In genomic region chr7:109531501-109531900, GRCm38 (mm10) we compare ENCODE assay signal across 26 mouse cellular contexts. TPM values are rescaled to one million over a fixed set of nuclear protein-coding genes. Genes with fewer than 3 reads are reported as not detected.
DNase-seq lines count a peak whose midpoint lies in the region; ATAC-seq lines count a peak whose summit lies in the region.
"Had no signal": no experiment of that assay in that cellular context is flagged by ENCODE, and none has a peak within 500 bp of the region (broad histone marks: within the 10 kb centered on the region; RNA-seq: fewer than 3 reads in every experiment).

No protein-coding gene starts in this region.

- no peak for DNase-seq in heart, postnatal 36 days
- DNase-seq in lung, postnatal 14 days = no peak
- DNase-seq in adrenal gland, adult 2 months = no peak
- DNase-seq: adrenal gland, adult 8-10 months; B cell, adult 2 months; cerebellum, adult 18-20 months; cerebellum, postnatal 14 days; forebrain, postnatal 0 days; gastrocnemius, postnatal 36 days; kidney, adult 11 months; layer of hippocampus, adult 9-11 months; lung, postnatal 4 days; thymus, adult 18-20 months had no signal

- no peak overlapping the region for H3K4me2 ChIP-seq in heart, embryonic 16.5 days (ENCODE audit: low read depth, low read length)
- no peak overlapping the region for H3K4me2 ChIP-seq in lung, embryonic 16.5 days (ENCODE audit: low read depth, low read length)
- H3K4me2 ChIP-seq in liver, embryonic 12.5 days = no peak overlapping the region
- no peak overlapping the region for H3K4me2 ChIP-seq in stomach, embryonic 15.5 days
- H3K4me2 ChIP-seq: embryonic facial prominence, embryonic 12.5 days; heart, embryonic 11.5 days had no signal

- 0 out of 2 replicates have a peak, but pooled peaks have one; percentile 20 for ATAC-seq in heart, embryonic 16.5 days (replicated peaks; ENCODE audit: extremely low read depth, insufficient read depth, low FRiP score)
- 0 out of 2 replicates have a peak, but pooled peaks have one; percentile 10 for ATAC-seq in lung, embryonic 16.5 days (ENCODE audit: low read depth)
- peak; percentile 25; the same call in 1 of the 2 replicates for ATAC-seq in liver, embryonic 12.5 days
- no peak for ATAC-seq in stomach, embryonic 15.5 days (ENCODE audit: insufficient read depth, low FRiP score, low read depth)
- ATAC-seq: forebrain, postnatal 0 days; midbrain, embryonic 16.5 days; Patski had no signal

- peaks cover 25% of the 10 kb centered on the region for H3K36me3 ChIP-seq in heart, embryonic 16.5 days (ENCODE audit: control insufficient read depth, insufficient read depth)
- H3K36me3 ChIP-seq in lung, embryonic 16.5 days (ENCODE audit: control insufficient read depth, insufficient read depth, low read length) = peaks cover 27% of the 10 kb centered on the region
- peaks cover 64% of the 10 kb centered on the region for H3K36me3 ChIP-seq in liver, embryonic 12.5 days
- peaks cover 57% of the 10 kb centered on the region for H3K36me3 ChIP-seq in stomach, embryonic 15.5 days

- H3K27me3 ChIP-seq in heart, embryonic 16.5 days (ENCODE audit: control insufficient read depth, insufficient read depth, low read length) = no peaks in the 10 kb centered on the region
- no peaks in the 10 kb centered on the region for H3K27me3 ChIP-seq in lung, embryonic 16.5 days (ENCODE audit: control insufficient read depth, insufficient read depth, low read depth, low read length)
- H3K27me3 ChIP-seq in liver, embryonic 12.5 days (replicated peaks) = no peaks in the 10 kb centered on the region
- H3K27me3 ChIP-seq in stomach, embryonic 15.5 days (replicated peaks) = no peaks in the 10 kb centered on the region
- H3K27me3 ChIP-seq: CH12.LX; embryonic facial prominence, embryonic 12.5 days; Patski had no signal

- peaks cover 5% of the 10 kb centered on the region; the same call in 1 of the 2 replicates for H3K4me1 ChIP-seq in heart, embryonic 16.5 days (ENCODE audit: control insufficient read depth, insufficient read depth, low read length)
- H3K4me1 ChIP-seq in lung, embryonic 16.5 days (replicated peaks; ENCODE audit: control insufficient read depth, insufficient read depth, low read length) = peaks cover 7% of the 10 kb centered on the region
- peaks cover 6% of the 10 kb centered on the region; the same call in 1 of the 2 replicates for H3K4me1 ChIP-seq in liver, embryonic 12.5 days
- H3K4me1 ChIP-seq in stomach, embryonic 15.5 days = no peaks in the 10 kb centered on the region

- H3K9ac ChIP-seq in heart, embryonic 16.5 days (ENCODE audit: low read length) = no peak overlapping the region
- H3K9ac ChIP-seq in lung, embryonic 16.5 days (ENCODE audit: low read length) = no peak overlapping the region
- no peak overlapping the region for H3K9ac ChIP-seq in liver, embryonic 12.5 days
- H3K9ac ChIP-seq in stomach, embryonic 15.5 days = no peak overlapping the region
- H3K9ac ChIP-seq: embryonic facial prominence, embryonic 12.5 days; forebrain, postnatal 0 days had no signal

- intact Hi-C loops in heart, postnatal 36 days (cut with DNase I) = loop anchor here (5.0 kb wide), 1 partner anchor 41 kb away; no protein-coding TSS in a partner anchor

- H3K4me3 ChIP-seq in heart, embryonic 16.5 days (ENCODE audit: low read length) = no peak overlapping the region
- H3K4me3 ChIP-seq in lung, embryonic 16.5 days (ENCODE audit: low read length) = no peak overlapping the region
- H3K4me3 ChIP-seq in liver, embryonic 12.5 days = no peak overlapping the region
- H3K4me3 ChIP-seq in stomach, embryonic 15.5 days (replicated peaks) = no peak overlapping the region
- H3K4me3 ChIP-seq: embryonic facial prominence, embryonic 12.5 days; left cerebral cortex, adult 2 months; midbrain, embryonic 10.5 days had no signal

- 60% methylated on average over 5 of the region's 5 CpGs for WGBS in heart, embryonic 16.5 days
- WGBS in lung, embryonic 16.5 days = 72% methylated on average over 5 of the region's 5 CpGs
- 36% methylated on average over 5 of the region's 5 CpGs for WGBS in liver, embryonic 12.5 days (ENCODE audit: insufficient replicate concordance)
- 70% methylated on average over 5 of the region's 5 CpGs for WGBS in stomach, embryonic 15.5 days

- no peaks in the 10 kb centered on the region for H3K9me3 ChIP-seq in heart, embryonic 16.5 days (replicated peaks; ENCODE audit: control insufficient read depth, low read length)
- H3K9me3 ChIP-seq in lung, embryonic 16.5 days (ENCODE audit: control insufficient read depth, low read length) = no peaks in the 10 kb centered on the region
- no peaks in the 10 kb centered on the region for H3K9me3 ChIP-seq in liver, embryonic 12.5 days (replicated peaks)
- H3K9me3 ChIP-seq in stomach, embryonic 15.5 days = no peaks in the 10 kb centered on the region
- H3K9me3 ChIP-seq: embryonic facial prominence, embryonic 12.5 days; G1E; midbrain, embryonic 10.5 days had no signal

- no peak overlapping the region for H3K27ac ChIP-seq in heart, embryonic 16.5 days (ENCODE audit: low read length)
- no peak overlapping the region for H3K27ac ChIP-seq in lung, embryonic 16.5 days (ENCODE audit: low read length)
- no peak overlapping the region for H3K27ac ChIP-seq in liver, embryonic 12.5 days
- 0 out of 2 replicates have a peak overlapping the region, but pooled peaks have one; percentile 7 for H3K27ac ChIP-seq in stomach, embryonic 15.5 days
- H3K27ac ChIP-seq: embryonic facial prominence, embryonic 12.5 days; midbrain, embryonic 10.5 days had no signal

RNA-seq across cellular contexts. Expression of gene Rpl27a, which starts 12.6 kb away (rescaled TPM):
- 71.3 and 74.1 TPM in 2 replicates for polyA plus RNA-seq in heart, embryonic 16.5 days (2015; fragmentation: Nextera tagmentation; extraction: Ambion mirVana)
- total RNA-seq in heart, postnatal 36 days (2021) = 10 to 100 TPM; 95.0 to 97.5 TPM
- polyA plus RNA-seq in lung, embryonic 16.5 days (2015; fragmentation: Nextera tagmentation; extraction: Ambion mirVana) = 126 and 134 TPM in 2 replicates
- 122 and 125 TPM in 2 replicates for polyA plus RNA-seq in liver, embryonic 12.5 days (2016; fragmentation: Nextera tagmentation; extraction: Ambion mirVana)
- 130 and 138 TPM in 2 replicates for polyA plus RNA-seq in stomach, embryonic 15.5 days (2015; fragmentation: Nextera tagmentation; extraction: Ambion mirVana)
- total RNA-seq in adrenal gland, adult 2 months (2021) = 100 to 1,000 TPM; 240 to 258 TPM
- 245 and 268 TPM in 2 replicates for polyA plus RNA-seq in adrenal gland, adult 2 months (2012; rRNA removed)

RNA-seq across cellular contexts. Expression of gene Trim66, which starts 23.6 kb away (rescaled TPM):
- 0.03 TPM in 1 of 2 replicates, not detected in the other for polyA plus RNA-seq in heart, embryonic 16.5 days (2015; fragmentation: Nextera tagmentation; extraction: Ambion mirVana)
- total RNA-seq in heart, postnatal 36 days (2021) = under 1 TPM; 0.08 to 0.11 TPM
- polyA plus RNA-seq in lung, embryonic 16.5 days (2015; fragmentation: Nextera tagmentation; extraction: Ambion mirVana) = 0.03 and 0.13 TPM in 2 replicates
- polyA plus RNA-seq in liver, embryonic 12.5 days (2016; fragmentation: Nextera tagmentation; extraction: Ambion mirVana) = 0.04 TPM in 1 of 2 replicates, not detected in the other
- polyA plus RNA-seq in stomach, embryonic 15.5 days (2015; fragmentation: Nextera tagmentation; extraction: Ambion mirVana) = 0.03 TPM in 1 of 2 replicates, not detected in the other
- under 1 TPM; 0.23 to 0.24 TPM for total RNA-seq in adrenal gland, adult 2 months (2021)
- 0.17 and 0.21 TPM in 2 replicates for polyA plus RNA-seq in adrenal gland, adult 2 months (2012; rRNA removed)
- polyA plus RNA-seq: kidney, embryonic 16.5 days had no signal
